Mouse (Mus musculus): ENCODE results near the gene Rcvrn. TPM values are rescaled to one million over a fixed set of nuclear protein-coding genes. Genes with fewer than 3 reads are reported as not detected.

The Rcvrn gene
- total RNA-seq (2021): under 1 TPM in 1 of 2 experiments, not detected in 1; 0.27 TPM
- long read RNA-seq, experiment 1: 0 reads
- long read RNA-seq, experiment 2: 0 reads

DNA sequence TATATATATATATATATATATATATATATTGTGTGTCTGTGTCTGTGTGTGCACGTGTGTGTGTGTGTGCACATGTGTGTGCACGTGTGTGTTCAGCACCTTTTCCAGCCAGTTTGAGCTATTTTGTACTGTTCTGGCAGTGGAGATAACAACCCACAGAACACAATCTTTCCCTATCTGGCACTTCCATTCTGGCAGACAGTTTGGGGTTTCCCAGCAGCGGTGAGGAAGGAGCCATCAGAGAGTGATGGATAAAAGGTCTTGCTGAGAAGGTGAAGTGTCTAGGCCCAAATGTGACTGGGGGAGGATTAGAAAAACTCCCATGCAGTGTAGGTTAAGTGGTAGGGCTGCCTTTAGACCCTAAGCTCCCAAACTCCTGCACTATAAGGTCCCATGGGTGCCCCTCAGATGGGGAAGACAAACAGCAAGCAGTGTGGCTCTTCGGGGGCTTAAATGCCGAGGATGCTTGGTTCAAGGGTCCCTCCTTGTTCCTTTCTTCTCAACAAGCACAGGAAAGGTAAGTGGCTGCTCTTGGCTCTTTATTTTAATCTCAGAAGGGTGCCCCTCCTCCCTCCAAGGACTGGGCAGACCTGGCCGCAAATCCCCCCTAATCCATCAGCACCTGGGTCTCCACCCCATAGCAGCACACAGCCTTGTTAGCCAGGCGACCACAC is at the start of gene Rcvrn:
Rcvrn (plus strand) TSS at position 624 of the 674 bp plus-strand sequence.
- no peak for DNase-seq

DNA sequence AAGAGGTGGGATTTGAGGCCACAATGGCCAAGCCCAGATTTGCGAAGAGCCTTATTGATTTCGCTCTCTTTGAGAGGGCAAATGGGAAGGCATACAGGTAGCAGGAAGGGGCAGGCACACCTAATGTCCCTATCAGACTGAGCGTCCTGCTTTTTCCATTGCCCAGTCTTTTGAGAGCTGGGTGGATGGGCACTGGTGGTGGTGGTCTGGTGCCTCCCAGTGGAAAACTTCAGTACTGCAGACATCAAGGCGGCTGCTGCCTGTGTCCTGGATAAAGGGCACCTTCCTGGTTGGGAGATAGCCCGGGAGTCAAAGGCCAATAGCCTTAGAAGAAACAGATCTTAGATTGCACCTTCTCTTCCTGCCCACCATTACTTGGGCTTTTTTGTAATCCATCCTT is 47.4 kb upstream of the Rcvrn start:
- DNase-seq: peak; percentile 50

- no peak for DNase-seq
These were observed 46.3 kb upstream of the Rcvrn start for GRCm38 (mm10) chr11:67648651-67649407.

GRCm38 (mm10) chr11:67649971-67650707 is 45.0 kb upstream of the Rcvrn start:
- no peak for DNase-seq

DNA sequence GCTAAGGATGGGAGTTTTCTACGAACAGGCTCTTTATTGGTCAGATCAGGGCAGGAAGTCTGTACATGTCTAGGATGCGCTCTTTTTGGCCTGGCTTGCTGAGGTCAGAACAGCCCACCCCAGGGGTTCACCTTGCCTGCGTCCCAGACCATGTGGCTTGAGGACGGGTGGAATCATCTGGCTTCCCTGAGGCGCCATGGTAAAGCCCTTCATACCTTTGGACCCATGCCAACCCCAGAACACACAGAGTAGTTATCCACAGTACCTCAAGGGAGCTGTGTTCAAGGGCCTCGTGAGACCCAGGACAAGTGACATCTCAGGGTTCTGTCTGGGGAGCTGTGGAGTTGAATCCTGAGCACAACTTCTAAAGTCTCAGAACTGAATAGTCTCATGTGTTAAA is 43.4 kb upstream of the Rcvrn start:
- DNase-seq: no peak

DNA sequence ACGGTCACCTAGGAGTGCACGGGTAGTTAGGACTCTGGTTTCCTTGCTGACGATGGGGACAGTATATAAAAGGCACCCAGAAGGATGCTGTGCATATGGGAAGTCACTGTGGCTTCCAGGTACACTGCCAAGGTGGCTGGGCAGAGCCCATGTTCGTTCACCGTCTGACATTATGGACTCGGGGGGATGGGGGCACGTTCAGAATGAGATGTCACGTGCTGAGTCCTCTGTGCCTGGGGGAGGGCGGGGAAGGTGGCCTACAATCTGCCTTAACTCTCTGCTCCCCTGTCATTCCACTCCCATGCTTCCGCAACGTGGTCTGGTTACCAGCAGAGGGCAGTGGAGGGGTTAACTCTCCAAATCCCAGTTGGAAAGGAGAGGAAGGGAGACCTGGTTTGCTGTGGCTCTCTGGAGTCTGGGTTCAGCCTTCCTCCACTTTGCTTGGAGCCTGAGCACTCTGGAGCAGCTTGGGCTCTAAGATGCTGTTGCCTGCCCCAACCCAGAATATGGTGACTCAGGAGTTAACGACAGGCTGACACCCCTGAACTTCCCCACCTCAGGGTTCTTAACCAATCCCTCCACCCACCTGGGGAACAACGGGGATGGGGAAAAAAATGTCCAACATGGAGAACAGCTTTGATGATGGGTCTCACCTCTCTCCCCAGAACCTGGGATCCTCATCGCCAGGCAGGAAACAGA is 42.8 kb upstream of the Rcvrn start:
- DNase-seq: no peak

- DNase-seq: no peak
These were observed 42.3 kb upstream of the Rcvrn start for GRCm38 (mm10) chr11:67652893-67653255.

DNA sequence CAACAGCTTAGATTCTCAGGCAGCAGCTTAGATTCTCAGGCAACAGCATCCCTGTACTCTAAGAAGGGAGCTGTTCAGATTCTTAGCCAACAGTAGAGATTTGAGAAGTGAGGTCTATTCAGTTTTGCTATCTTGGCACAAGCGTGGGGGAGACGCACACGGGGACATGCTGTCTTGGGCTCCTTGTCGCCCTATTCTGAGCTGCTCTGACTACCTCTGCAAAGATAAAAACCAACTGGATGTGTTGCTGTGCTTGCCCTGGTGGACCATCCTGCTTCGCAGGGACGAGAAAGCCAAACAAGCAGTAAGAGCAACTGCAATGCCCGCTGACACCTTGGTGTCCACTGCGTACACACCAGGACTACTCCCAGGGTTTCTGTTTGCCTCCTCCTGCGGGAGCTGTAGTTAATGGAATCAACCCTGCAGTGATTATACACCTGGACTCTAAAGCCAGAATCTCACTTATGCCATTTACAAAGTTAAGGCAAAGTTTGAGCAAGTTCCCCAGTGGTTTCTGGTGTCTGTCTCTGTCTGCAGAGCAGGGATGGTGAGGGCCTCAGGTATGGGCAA is 41.5 kb upstream of the Rcvrn start:
- DNase-seq: no peak

DNA sequence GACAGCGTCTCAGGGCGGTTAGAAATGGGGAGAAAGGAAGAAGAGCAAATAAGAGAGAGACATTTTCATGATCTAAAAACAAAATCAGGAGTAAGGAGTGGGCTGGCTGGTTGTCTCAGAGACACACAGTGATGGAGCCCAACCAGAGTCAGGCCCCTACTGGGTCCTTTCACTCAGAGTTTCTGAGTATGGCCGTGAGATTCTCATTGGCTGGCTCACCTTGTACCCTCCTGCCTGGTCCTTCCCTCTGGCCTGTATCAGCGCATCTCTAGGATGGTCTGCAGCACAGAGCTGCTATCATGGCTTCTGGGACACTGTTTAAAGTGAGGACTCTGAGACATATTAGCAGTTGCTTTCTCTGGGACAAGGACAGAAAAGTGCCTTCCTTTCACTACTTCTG is 40.6 kb upstream of the Rcvrn start:
- DNase-seq: no peak

- DNase-seq: peak; percentile 71
These were observed 39.7 kb upstream of the Rcvrn start for GRCm38 (mm10) chr11:67655236-67655959.

DNA sequence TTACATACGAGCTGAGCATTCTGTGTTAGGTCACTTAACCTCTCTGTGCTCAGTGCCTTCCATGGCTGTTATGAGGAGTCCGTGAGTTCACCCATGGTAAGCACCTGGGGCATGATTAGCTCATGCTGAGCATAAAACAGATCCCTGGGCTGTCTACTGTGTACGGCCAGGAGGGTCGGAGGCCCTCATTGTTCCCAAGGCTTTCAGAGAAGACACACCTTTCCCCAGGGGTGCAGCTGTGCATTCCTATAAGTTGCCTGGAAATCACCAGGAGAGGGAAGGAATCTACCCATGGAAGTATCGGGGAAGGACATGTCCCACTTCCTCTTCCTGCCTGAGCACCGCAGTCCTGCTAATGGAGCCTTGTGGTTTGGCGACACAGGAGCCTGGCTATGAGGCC is 38.8 kb upstream of the Rcvrn start:
- no peak for DNase-seq

GRCm38 (mm10) chr11:67656811-67657210 is 38.3 kb upstream of the Rcvrn start:
- DNase-seq: no peak

DNA sequence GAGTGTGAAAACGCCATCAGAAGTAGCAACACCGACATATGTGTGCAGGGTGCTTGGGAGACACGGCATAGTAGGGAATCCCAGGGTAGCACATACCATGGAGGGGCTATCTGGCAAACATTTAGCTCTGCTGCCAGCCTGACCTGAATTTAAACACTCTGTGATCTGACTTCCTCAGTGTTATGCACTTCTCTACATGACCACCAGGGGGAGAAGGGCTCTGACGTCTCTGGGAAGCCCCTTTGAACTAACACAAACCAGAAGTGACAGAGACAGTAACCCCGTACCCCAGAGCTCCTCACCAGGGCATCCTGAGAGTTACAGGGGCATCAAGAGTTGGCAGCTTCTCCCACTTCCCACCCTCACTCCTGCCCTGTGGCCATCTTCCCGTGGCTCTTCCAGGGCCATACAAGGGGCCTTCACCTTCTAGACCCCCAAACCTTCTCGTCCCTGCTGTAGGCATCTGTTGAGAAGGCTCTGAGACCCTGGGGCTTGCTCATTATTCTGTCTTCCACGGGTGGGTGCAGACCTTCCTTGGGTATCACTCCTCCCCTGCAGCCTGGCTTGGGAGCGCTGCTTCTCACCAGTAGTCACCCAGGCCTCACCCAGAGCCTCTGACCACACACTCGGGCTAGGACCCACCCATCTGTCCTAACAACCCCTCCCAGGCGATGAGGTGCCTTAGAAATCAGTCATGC is 37.3 kb upstream of the Rcvrn start:
- DNase-seq: no peak

DNA sequence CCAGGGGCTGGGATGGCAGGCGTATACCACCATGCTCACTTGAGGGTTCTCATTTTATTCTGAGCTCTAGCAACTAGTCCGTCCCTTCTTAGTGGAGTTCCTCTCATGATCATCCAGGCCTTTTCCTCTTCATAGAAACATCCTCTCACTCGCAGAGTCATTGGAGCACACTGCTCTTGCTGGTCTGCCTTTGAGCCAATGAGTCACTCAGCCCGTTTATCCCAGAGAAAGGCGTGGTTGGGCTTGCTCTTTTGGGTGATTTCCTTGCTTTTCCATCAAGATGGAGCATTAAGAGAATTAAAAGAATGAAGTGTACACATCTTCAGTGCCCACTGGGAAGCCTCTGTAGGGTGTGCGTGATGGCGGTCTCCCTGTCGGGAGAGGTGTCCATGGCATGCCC is 33.7 kb upstream of the Rcvrn start:
- no peak for DNase-seq

GRCm38 (mm10) chr11:67663437-67663836 is 31.7 kb upstream of the Rcvrn start:
- DNase-seq: no peak

DNA sequence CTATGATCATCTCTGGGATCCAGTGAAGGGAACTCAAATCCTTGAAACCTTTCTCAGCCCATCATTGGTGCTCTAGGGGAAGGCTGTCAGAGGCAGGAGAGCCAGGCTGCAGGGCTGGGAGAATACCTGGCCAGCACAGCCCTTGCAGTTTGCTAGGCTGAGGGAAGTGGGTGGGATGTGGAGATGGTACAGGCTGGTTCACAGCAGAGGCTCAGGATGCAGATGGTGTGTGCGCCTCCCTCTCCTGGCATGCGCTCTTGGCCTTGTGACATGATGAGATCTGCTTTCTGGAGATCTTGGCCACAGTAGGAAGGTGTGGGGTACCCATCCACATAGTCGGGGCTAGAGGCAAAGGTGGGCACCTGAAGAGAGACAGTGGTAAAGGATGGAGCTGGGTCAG is 30.9 kb upstream of the Rcvrn start:
- DNase-seq: no peak

DNA sequence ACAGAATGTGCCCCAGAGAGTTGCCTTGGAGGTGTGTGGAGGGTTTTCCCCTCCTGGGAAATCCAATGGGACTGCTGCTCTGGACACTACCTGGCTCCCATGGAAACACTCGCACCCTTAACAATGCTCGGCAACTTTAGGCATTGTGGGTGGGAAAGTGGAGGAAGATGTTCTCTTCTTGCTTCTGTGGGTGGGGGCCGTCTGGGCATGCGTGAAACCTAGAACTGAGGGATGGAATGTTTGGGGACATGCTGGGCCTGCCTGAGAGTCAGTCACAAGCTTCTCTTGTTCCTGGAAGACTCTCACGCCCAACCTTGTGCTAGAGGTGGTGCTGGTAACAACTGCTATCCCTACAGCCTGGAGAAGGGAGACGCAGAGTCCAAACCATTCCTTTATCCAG is 30.2 kb upstream of the Rcvrn start:
- DNase-seq: no peak

DNA sequence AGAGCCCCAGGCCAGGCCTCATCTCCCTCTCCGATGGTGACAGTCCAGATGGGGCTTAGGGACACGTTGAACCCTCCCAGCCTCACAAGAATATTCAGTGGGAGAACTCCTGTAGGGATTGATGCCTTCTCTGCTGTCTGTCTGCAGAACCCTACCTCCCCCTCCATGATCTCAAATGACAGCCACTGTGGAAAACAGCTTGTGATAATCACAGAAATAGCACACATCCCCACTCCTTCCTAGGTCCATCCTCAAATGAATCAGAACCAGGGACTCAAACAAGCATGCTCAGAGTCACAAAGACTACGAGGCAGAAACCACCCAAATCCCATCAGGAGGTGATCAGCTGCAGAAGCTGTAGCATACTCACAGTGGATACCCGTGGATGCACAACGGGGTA is 29.0 kb upstream of the Rcvrn start:
- no peak for DNase-seq

GRCm38 (mm10) chr11:67667531-67668332 is 27.4 kb upstream of the Rcvrn start:
- peak; percentile 72 for DNase-seq

GRCm38 (mm10) chr11:67668460-67669007 is 26.6 kb upstream of the Rcvrn start:
- no peak for DNase-seq

All from gastrocnemius, postnatal 25 days (tissue).